Mouse (Mus musculus): ENCODE results near the gene Eif4g1.

- TF ChIP-seq CTCF (IDR thresholded peaks at IDR 0.05; ENCODE audit: extremely low read depth, insufficient read length, insufficient replicate concordance, low read depth, low read length) (no peak), POLR2A (IDR thresholded peaks at IDR 0.05; ENCODE audit: low read depth, low read length) (no peak)
These were observed 5.7 kb downstream of the Eif4g1 start for GRCm38 (mm10) chr16:20673706-20674303.
